Mouse (Mus musculus) heart, postnatal 0 days (tissue): Measurements from ENCODE around the gene Macf1.

Experiments
- CTCF ChIP-seq: IDR thresholded peaks from 2 replicates; pipeline ENCODE4 v1.5.1; 2016; ENCODE audit warnings: antibody characterized with exemption, control low read depth, low read depth
- EP300 ChIP-seq: IDR thresholded peaks from 2 replicates; pipeline ENCODE4 v1.6.1; 2016; ENCODE audit warnings: antibody characterized with exemption, low read depth

- TF ChIP-seq CTCF (no peak), EP300 (no peak)
Measured at GRCm38 (mm10) chr4:123394878-123395277, 289.3 kb downstream of the Macf1 start.
